Mouse (Mus musculus): ENCODE data around the gene Usp13. TPM values are rescaled to one million over a fixed set of nuclear protein-coding genes. Genes with fewer than 3 reads are reported as not detected.

The Usp13 gene
- polyA plus RNA-seq, 1 experiment = 5.6 TPM

DNA sequence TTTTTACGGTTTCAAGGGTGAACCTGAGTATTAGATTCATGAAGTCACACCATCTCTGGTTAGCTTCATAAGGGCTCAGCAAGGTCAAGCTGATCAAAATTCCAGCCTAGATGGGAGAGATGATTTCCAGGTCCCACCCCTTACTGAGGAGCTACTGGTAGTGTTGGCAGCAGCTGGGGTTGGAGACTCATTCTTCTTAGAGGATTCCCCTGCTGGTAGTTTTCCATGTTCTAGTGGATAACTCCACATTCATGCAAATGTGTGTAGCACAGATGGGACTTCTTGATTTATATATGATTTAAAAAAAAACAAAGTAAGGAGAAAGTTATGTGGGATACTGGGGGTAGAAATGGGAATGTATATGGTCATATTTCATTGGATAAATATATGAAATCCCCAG is 152.9 kb downstream of the Usp13 start:
- H3K27me3 ChIP-seq (ENCODE audit: control insufficient read depth, insufficient read depth, insufficient read length) = no peaks in the 10 kb centered on the region
- H3ac ChIP-seq (ENCODE audit: control insufficient read depth, insufficient read length) = no peak overlapping the region
- no peak overlapping the region for H3K4me2 ChIP-seq (ENCODE audit: low read depth)
- no peaks in the 10 kb centered on the region for H3K79me2 ChIP-seq (ENCODE audit: control insufficient read depth, insufficient read depth)
- TF ChIP-seq POLR2A (IDR thresholded peaks at IDR 0.05; ENCODE audit: insufficient read length, low read depth) = no peak
- TF ChIP-seq TCF3 (IDR thresholded peaks at IDR 0.05; ENCODE audit: insufficient read length, low read depth) = no peak
- TF ChIP-seq TCF12 (IDR thresholded peaks at IDR 0.05; ENCODE audit: insufficient read depth, poor library complexity, severe bottlenecking) = no peak
- no peak for TF ChIP-seq MYOG (IDR thresholded peaks at IDR 0.05; ENCODE audit: control insufficient read depth in 1 of 3, insufficient read depth in 1 of 3, insufficient read length in 2 of 3, low read depth in 2 of 3)
- TF ChIP-seq USF1 (IDR thresholded peaks at IDR 0.05; ENCODE audit: low read depth) = no peak
- TF ChIP-seq REST (IDR thresholded peaks at IDR 0.05; ENCODE audit: insufficient read depth, insufficient read length) = no peak
- TF ChIP-seq MAX (IDR thresholded peaks at IDR 0.05; ENCODE audit: low read depth) = no peak
- TF ChIP-seq E2F4 (IDR thresholded peaks at IDR 0.05; ENCODE audit: insufficient read depth) = no peak
- no peak for TF ChIP-seq SRF (IDR thresholded peaks at IDR 0.05; ENCODE audit: control insufficient read depth, insufficient read length, low read depth)
- no peak for TF ChIP-seq CEBPB (IDR thresholded peaks at IDR 0.05; ENCODE audit: insufficient read depth, poor library complexity, severe bottlenecking)
- no peak for TF ChIP-seq POLR2AphosphoS2 (IDR thresholded peaks at IDR 0.05; ENCODE audit: insufficient read length, low read depth)
- H3K36me3 ChIP-seq (ENCODE audit: control insufficient read depth, insufficient read depth) = no peaks in the 10 kb centered on the region
- no peak overlapping the region for H3K4me3 ChIP-seq

- H3K79me2 ChIP-seq (ENCODE audit: control insufficient read depth, insufficient read depth) = no peaks in the 10 kb centered on the region
- no peak overlapping the region for H3K4me3 ChIP-seq
- no peak overlapping the region for H3K4me2 ChIP-seq (ENCODE audit: low read depth)
- H3K36me3 ChIP-seq (ENCODE audit: control insufficient read depth, insufficient read depth) = no peaks in the 10 kb centered on the region
- no peaks in the 10 kb centered on the region for H3K27me3 ChIP-seq (ENCODE audit: control insufficient read depth, insufficient read depth, insufficient read length)
- TF ChIP-seq MAX (IDR thresholded peaks at IDR 0.05; ENCODE audit: low read depth) (no peak), MYOD1 (IDR thresholded peaks at IDR 0.05; ENCODE audit: control insufficient read depth in 1 of 3, insufficient read length in 2 of 3, low read depth in 2 of 3) (no peak), SRF (IDR thresholded peaks at IDR 0.05; ENCODE audit: control insufficient read depth, insufficient read length, low read depth) (no peak), E2F4 (IDR thresholded peaks at IDR 0.05; ENCODE audit: insufficient read depth) (no peak), MYOG (IDR thresholded peaks at IDR 0.05; ENCODE audit: control insufficient read depth in 1 of 3, insufficient read depth in 1 of 3, insufficient read length in 2 of 3, low read depth in 2 of 3) (no peak), REST (IDR thresholded peaks at IDR 0.05; ENCODE audit: insufficient read depth, insufficient read length) (no peak), POLR2AphosphoS2 (IDR thresholded peaks at IDR 0.05; ENCODE audit: insufficient read length, low read depth) (no peak), CEBPB (IDR thresholded peaks at IDR 0.05; ENCODE audit: insufficient read depth, poor library complexity, severe bottlenecking) (no peak), TCF3 (IDR thresholded peaks at IDR 0.05; ENCODE audit: insufficient read length, low read depth) (no peak), POLR2A (IDR thresholded peaks at IDR 0.05; ENCODE audit: insufficient read length, low read depth) (no peak)
- no peak overlapping the region for H3ac ChIP-seq (ENCODE audit: control insufficient read depth, insufficient read length)
Observed at GRCm38 (mm10) chr3:32979238-32979637, 161.9 kb downstream of the Usp13 start.

GRCm38 (mm10) chr3:32979981-32980380 is 162.6 kb downstream of the Usp13 start:
- no peaks in the 10 kb centered on the region for H3K27me3 ChIP-seq (ENCODE audit: control insufficient read depth, insufficient read depth, insufficient read length)
- no peak for TF ChIP-seq USF1 (IDR thresholded peaks at IDR 0.05; ENCODE audit: low read depth)
- no peak for TF ChIP-seq TCF3 (IDR thresholded peaks at IDR 0.05; ENCODE audit: insufficient read length, low read depth)
- no peak for TF ChIP-seq MAX (IDR thresholded peaks at IDR 0.05; ENCODE audit: low read depth)
- no peak for TF ChIP-seq POLR2A (IDR thresholded peaks at IDR 0.05; ENCODE audit: insufficient read length, low read depth)
- TF ChIP-seq MYOG (IDR thresholded peaks at IDR 0.05; ENCODE audit: control insufficient read depth in 1 of 3, insufficient read depth in 1 of 3, insufficient read length in 2 of 3, low read depth in 2 of 3) = no peak
- TF ChIP-seq REST (IDR thresholded peaks at IDR 0.05; ENCODE audit: insufficient read depth, insufficient read length) = no peak
- TF ChIP-seq CEBPB (IDR thresholded peaks at IDR 0.05; ENCODE audit: insufficient read depth, poor library complexity, severe bottlenecking) = no peak
- TF ChIP-seq SRF (IDR thresholded peaks at IDR 0.05; ENCODE audit: control insufficient read depth, insufficient read length, low read depth) = no peak
- TF ChIP-seq POLR2AphosphoS2 (IDR thresholded peaks at IDR 0.05; ENCODE audit: insufficient read length, low read depth) = no peak
- no peak for TF ChIP-seq E2F4 (IDR thresholded peaks at IDR 0.05; ENCODE audit: insufficient read depth)
- TF ChIP-seq MYOD1 (IDR thresholded peaks at IDR 0.05; ENCODE audit: control insufficient read depth in 1 of 3, insufficient read length in 2 of 3, low read depth in 2 of 3) = no peak
- TF ChIP-seq TCF12 (IDR thresholded peaks at IDR 0.05; ENCODE audit: insufficient read depth, poor library complexity, severe bottlenecking) = no peak

DNA sequence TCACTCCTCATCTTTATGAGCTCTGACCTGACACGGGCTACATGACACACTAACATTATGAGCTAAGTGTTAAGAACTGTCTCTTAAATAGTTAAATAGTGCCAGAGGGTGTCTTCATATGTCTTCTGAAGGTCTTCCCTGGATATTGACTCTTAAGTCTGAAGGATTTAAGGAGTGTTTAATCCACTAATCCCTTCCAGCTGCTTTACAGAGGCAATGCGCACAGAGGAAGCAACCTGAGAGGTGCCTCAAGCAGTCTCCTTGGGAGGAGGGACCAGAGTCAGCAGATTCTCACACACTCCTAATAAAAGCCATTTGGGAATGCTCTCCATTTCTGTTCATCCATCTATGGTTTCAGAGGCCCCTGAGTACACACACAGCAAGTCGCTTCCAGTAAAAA is 167.8 kb downstream of the Usp13 start:
- Histone ChIP-seq H3K27me3 (ENCODE audit: control insufficient read depth, insufficient read depth, insufficient read length) (no peaks in the 10 kb centered on the region), H3K36me3 (ENCODE audit: control insufficient read depth, insufficient read depth) (no peaks in the 10 kb centered on the region), H3K79me2 (ENCODE audit: control insufficient read depth, insufficient read depth) (no peaks in the 10 kb centered on the region), H3K4me2 (ENCODE audit: low read depth) (no peak overlapping the region), H3ac (ENCODE audit: control insufficient read depth, insufficient read length) (no peak overlapping the region), H3K4me3 (no peak overlapping the region)
- TF ChIP-seq POLR2AphosphoS2 (IDR thresholded peaks at IDR 0.05; ENCODE audit: insufficient read length, low read depth) = no peak
- TF ChIP-seq TCF12 (IDR thresholded peaks at IDR 0.05; ENCODE audit: insufficient read depth, poor library complexity, severe bottlenecking) = no peak
- TF ChIP-seq E2F4 (IDR thresholded peaks at IDR 0.05; ENCODE audit: insufficient read depth) = no peak
- TF ChIP-seq POLR2A (IDR thresholded peaks at IDR 0.05; ENCODE audit: insufficient read length, low read depth) = no peak
- no peak for TF ChIP-seq REST (IDR thresholded peaks at IDR 0.05; ENCODE audit: insufficient read depth, insufficient read length)
- no peak for TF ChIP-seq USF1 (IDR thresholded peaks at IDR 0.05; ENCODE audit: low read depth)
- no peak for TF ChIP-seq TCF3 (IDR thresholded peaks at IDR 0.05; ENCODE audit: insufficient read length, low read depth)
- no peak for TF ChIP-seq MYOG (IDR thresholded peaks at IDR 0.05; ENCODE audit: control insufficient read depth in 1 of 3, insufficient read depth in 1 of 3, insufficient read length in 2 of 3, low read depth in 2 of 3)
- TF ChIP-seq CEBPB (IDR thresholded peaks at IDR 0.05; ENCODE audit: insufficient read depth, poor library complexity, severe bottlenecking) = no peak
- TF ChIP-seq MAX (IDR thresholded peaks at IDR 0.05; ENCODE audit: low read depth) = no peak
- no peak for TF ChIP-seq SRF (IDR thresholded peaks at IDR 0.05; ENCODE audit: control insufficient read depth, insufficient read length, low read depth)
- no peak for TF ChIP-seq MYOD1 (IDR thresholded peaks at IDR 0.05; ENCODE audit: control insufficient read depth in 1 of 3, insufficient read length in 2 of 3, low read depth in 2 of 3)

More at GRCm38 (mm10) chr3:32979981-32980380, 162.6 kb downstream of the Usp13 start:
- no peaks in the 10 kb centered on the region for H3K79me2 ChIP-seq (ENCODE audit: control insufficient read depth, insufficient read depth)
- H3K4me2 ChIP-seq (ENCODE audit: low read depth) = no peak overlapping the region
- no peak overlapping the region for H3K4me3 ChIP-seq
- no peaks in the 10 kb centered on the region for H3K36me3 ChIP-seq (ENCODE audit: control insufficient read depth, insufficient read depth)
- H3ac ChIP-seq (ENCODE audit: control insufficient read depth, insufficient read length) = no peak overlapping the region

Other genes starting within 250 kb of the Usp13 start
- 13.6 TPM for gene Gnb4, start 201.0 kb upstream of the Usp13 start, polyA plus RNA-seq (2012; fragmentation: generic; extraction: Trizol)
- 47.0 TPM for gene Actl6a, start 111.2 kb upstream of the Usp13 start, polyA plus RNA-seq (2012; fragmentation: generic; extraction: Trizol)
- gene Ndufb5, start 80.6 kb upstream of the Usp13 start, polyA plus RNA-seq (2012; fragmentation: generic; extraction: Trizol) = 224 TPM
- gene Mrpl47, start 79.9 kb upstream of the Usp13 start, polyA plus RNA-seq (2012; fragmentation: generic; extraction: Trizol) = 10.8 TPM